Mouse (Mus musculus) intestine, embryonic 16.5 days (tissue): ENCODE results near the gene Ccdc62. TPM values are rescaled to one million over a fixed set of nuclear protein-coding genes. Genes with fewer than 3 reads are reported as not detected.

Experiments
- ATAC-seq: fragments of 200-750 bp; cut with Nextera tagmentation; 2 replicates; pipeline ENCODE4 v1.8.0; 2017; ENCODE audit warnings: moderate TSS enrichment, moderate library complexity
- H3K27ac ChIP-seq: fragments of 300-500 bp; sonication (generic); 2 replicates; pipeline ENCODE4 v1.5.1; 2014; ENCODE audit warnings: mild to moderate bottlenecking, low read length
- H3K27me3 ChIP-seq: fragments of 300-500 bp; sonication (generic); replicated peaks from 2 replicates; pipeline ENCODE4 v1.6.1; 2014; ENCODE audit warnings: low read length, control low read depth, mixed read lengths; ENCODE audit not compliant: control insufficient read depth, insufficient read depth
- H3K36me3 ChIP-seq: fragments of 300-500 bp; sonication (generic); 2 replicates; pipeline ENCODE4 v1.6.1; 2014; ENCODE audit warnings: low read length, control low read depth; ENCODE audit not compliant: control insufficient read depth, insufficient read depth
- H3K4me1 ChIP-seq: fragments of 300-500 bp; sonication (generic); 2 replicates; pipeline ENCODE4 v1.6.1; 2014; ENCODE audit warnings: low read length, control low read depth, mixed read lengths; ENCODE audit not compliant: control insufficient read depth, insufficient read depth
- H3K4me2 ChIP-seq: fragments of 300-500 bp; sonication (generic); 2 replicates; pipeline ENCODE4 v1.6.1; 2014; ENCODE audit warnings: low read depth, low read length, control low read depth
- H3K4me3 ChIP-seq: fragments of 300-500 bp; sonication (generic); 2 replicates; pipeline ENCODE4 v1.5.1; 2014; ENCODE audit warnings: mild to moderate bottlenecking, low read length
- H3K9ac ChIP-seq: fragments of 300-500 bp; sonication (generic); 2 replicates; pipeline ENCODE4 v1.6.1; 2014; ENCODE audit warnings: low read depth, low read length
- H3K9me3 ChIP-seq: fragments of 300-500 bp; sonication (generic); 2 replicates; pipeline ENCODE4 v1.6.1; 2016; ENCODE audit warnings: low read length, control low read depth; ENCODE audit not compliant: control insufficient read depth
- WGBS: fragments of 180-500 bp; shearing (Covaris S2); extraction: QIAGEN DNeasy Blood & Tissue Kit; methylation state at CpG from one replicate; pipeline ENCODE4 v1.1.7; 2014; 5-methylcytosine and 5-hydroxymethylcytosine counted together
- polyA plus RNA-seq: library from polyadenylated mRNA; unstranded; fragments of >200 nt; fragmentation: Nextera tagmentation; extraction: Ambion mirVana; gene quantifications from 2 replicates; pipeline ENCODE4 v1.2.1, GENCODE M21; 2015

The Ccdc62 gene
- polyA plus RNA-seq, 1 experiment from 2014 or later, result 5.2 TPM

GRCm38 (mm10) chr5:123897352-123897751 is 33.1 kb upstream of the Ccdc62 start:
- Histone ChIP-seq H3K36me3 (no peaks in the 10 kb centered on the region), H3K9ac (no peak overlapping the region), H3K27me3 (no peaks in the 10 kb centered on the region), H3K4me1 (no peaks in the 10 kb centered on the region), H3K27ac (no peak overlapping the region), H3K9me3 (no peaks in the 10 kb centered on the region), H3K4me3 (no peak overlapping the region), H3K4me2 (no peak overlapping the region)
- no peak for ATAC-seq
- WGBS, result 81% methylated on average over 13 of the region's 13 CpGs

DNA sequence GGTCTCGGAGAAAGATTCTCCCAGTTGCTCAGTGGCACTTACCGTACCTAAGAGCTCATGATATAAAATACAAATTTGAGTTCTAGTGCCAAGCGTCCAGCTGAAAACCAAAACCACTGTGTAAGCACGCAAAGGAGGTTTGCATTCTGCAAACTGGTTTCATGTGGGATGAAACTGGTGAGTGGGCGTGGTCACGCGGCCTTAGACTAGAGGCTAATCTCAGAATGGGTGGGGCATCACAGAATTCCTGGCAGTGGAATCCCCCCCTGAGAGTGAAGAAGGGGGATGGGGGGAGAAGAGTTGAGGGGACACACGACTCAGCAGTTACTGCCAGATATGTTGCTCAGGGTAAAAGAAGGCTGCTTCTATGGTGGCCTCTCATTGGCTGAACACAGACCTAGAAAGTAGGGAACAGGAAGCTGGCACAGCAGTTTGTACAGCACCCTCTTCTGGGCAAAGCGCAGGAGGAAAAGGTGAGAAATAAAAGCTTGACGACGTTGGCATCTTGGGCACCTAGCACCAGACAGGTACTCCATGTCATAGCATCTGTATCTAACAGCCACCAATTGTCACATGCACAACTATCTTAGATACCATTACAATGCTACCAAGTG is 26.3 kb upstream of the Ccdc62 start:
- Histone ChIP-seq H3K36me3 (no peaks in the 10 kb centered on the region), H3K4me3 (no peak overlapping the region), H3K27ac (no peak overlapping the region), H3K4me1 (peaks cover 12% of the 10 kb centered on the region), H3K4me2 (no peak overlapping the region), H3K27me3 (no peaks in the 10 kb centered on the region), H3K9ac (no peak overlapping the region), H3K9me3 (no peaks in the 10 kb centered on the region)
- no peak for ATAC-seq
- WGBS, result 73% methylated on average over 11 of the region's 11 CpGs

DNA sequence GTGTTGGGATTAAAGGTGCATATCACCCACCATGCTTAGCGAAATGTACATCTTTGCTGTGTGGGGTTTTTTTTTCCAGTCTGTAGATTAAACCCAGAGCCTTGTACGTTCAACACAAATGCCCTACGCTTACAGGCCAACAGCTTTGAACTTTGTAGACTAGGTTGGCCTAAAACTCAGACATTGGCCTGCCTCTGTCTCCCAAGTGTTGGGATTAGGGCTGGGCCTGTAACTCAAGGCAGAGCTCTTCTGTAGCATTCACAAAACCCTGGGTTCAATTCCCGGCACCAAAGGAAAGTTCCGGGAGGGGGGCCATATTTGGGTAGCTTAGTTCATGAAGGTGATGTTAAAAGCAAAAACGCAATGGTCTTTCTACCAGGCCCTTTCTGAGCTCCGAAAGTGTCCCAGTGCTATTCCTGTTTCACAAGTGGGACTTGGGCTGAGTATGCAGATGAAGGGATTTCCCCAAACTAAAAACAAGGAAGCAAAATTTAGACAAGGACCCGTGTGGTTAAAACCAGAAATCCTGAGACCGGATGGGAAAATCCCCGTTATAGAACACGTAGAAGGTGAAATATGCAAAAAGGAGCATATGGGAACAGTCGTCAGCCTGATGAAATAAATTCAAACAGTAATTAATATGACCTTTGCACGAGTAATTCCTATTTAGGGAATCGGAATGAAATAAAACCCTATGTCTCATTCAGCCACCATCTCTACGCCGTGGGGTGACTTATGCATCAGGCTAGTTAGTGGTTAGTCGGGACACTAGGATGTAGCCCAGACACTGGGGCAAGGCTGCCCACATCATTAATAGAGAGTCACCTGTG is 24.1 kb upstream of the Ccdc62 start:
- WGBS, result 69% methylated on average over 17 of the region's 17 CpGs
- no peak for ATAC-seq
- Histone ChIP-seq H3K9ac (no peak overlapping the region), H3K9me3 (no peaks in the 10 kb centered on the region), H3K4me1 (peaks cover 12% of the 10 kb centered on the region), H3K27ac (no peak overlapping the region), H3K4me2 (0 out of 2 replicates have a peak overlapping the region, but pooled peaks have one; percentile 2), H3K4me3 (0 out of 2 replicates have a peak overlapping the region, but pooled peaks have one; percentile 15), H3K36me3 (peaks cover 6% of the 10 kb centered on the region), H3K27me3 (no peaks in the 10 kb centered on the region)

- H3K27me3 ChIP-seq, result no peaks in the 10 kb centered on the region
- H3K9me3 ChIP-seq, result no peaks in the 10 kb centered on the region
- H3K36me3 ChIP-seq, result peaks cover 6% of the 10 kb centered on the region
- peak within 1 kb of the TSS; percentile 98 for H3K9ac ChIP-seq
- peak within 1 kb of the TSS; percentile 76 for H3K27ac ChIP-seq
- WGBS, result 0% methylated on average over 59 of the region's 61 CpGs
- peak within 1 kb of the TSS; percentile 95 for H3K4me3 ChIP-seq
- peak; percentile 97 for ATAC-seq
- peaks cover 12% of the 10 kb centered on the region for H3K4me1 ChIP-seq
- peak within 1 kb of the TSS; percentile 77 for H3K4me2 ChIP-seq
Measured at GRCm38 (mm10) chr5:123906976-123907630, 23.4 kb upstream of the Ccdc62 start, which contains the start of gene Denr. Denr (plus strand) TSS chr5:123907175.

DNA sequence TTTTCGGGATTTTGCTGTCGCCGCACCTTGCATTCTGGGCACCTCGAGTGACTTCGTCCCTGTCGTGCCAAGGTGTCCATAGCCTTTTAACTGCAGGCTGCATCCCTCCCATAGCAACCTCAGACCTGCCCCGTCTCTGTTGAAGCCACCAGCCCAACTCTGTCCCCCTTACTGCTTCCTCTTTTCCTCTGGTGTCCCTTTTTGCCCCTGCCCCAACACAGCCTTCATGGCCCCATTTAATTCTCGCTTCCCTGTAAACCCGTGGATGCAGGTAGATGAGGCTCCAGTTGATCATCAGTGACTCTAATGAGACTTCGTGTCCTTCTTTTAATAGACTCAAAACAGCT is 22.9 kb upstream of the Ccdc62 start:
- H3K4me3 ChIP-seq, result peak overlapping the region; percentile 95
- no peak for ATAC-seq

DNA sequence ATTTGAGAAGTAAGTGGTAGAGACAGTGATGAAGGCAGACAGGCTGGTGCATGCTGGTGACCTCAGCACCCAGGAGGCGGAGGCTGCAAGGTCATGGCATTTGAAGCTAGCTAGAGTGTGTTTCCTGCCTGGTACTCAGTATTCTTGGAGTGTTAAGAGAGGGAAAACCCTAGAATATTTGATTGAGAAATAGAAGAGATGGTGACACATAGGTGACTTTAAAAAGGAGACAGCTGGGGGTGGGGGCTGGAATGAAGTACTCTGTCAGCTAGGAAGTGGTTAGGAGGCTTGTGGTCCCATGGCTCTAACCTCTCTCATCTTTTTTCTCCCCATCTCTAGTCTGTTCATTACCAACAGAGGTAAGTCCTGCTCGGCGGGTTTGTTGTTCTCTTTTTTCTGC is 15.6 kb upstream of the Ccdc62 start:
- no peaks in the 10 kb centered on the region for H3K4me1 ChIP-seq
- peaks cover 8% of the 10 kb centered on the region for H3K36me3 ChIP-seq
- H3K4me2 ChIP-seq, result no peak overlapping the region
- WGBS, result 87% methylated on average over 3 of the region's 3 CpGs
- H3K27ac ChIP-seq, result no peak overlapping the region
- no peaks in the 10 kb centered on the region for H3K27me3 ChIP-seq
- H3K9me3 ChIP-seq, result no peaks in the 10 kb centered on the region
- H3K9ac ChIP-seq, result no peak overlapping the region
- H3K4me3 ChIP-seq, result no peak overlapping the region
- ATAC-seq, result no peak

More for the DNA sequence above, 22.9 kb upstream of the Ccdc62 start:
- H3K9ac ChIP-seq, result peak overlapping the region; percentile 98
- H3K27ac ChIP-seq, result peak overlapping the region; percentile 76; the same call in 1 of the 2 replicates
- no peaks in the 10 kb centered on the region for H3K9me3 ChIP-seq
- no peaks in the 10 kb centered on the region for H3K27me3 ChIP-seq
- H3K4me2 ChIP-seq, result peak overlapping the region; percentile 77
- H3K4me1 ChIP-seq, result peaks cover 12% of the 10 kb centered on the region
- WGBS, result 3% methylated on average over 10 of the region's 10 CpGs
- peaks cover 6% of the 10 kb centered on the region for H3K36me3 ChIP-seq

GRCm38 (mm10) chr5:123922112-123922511 is 8.4 kb upstream of the Ccdc62 start:
- Histone ChIP-seq H3K36me3 (peaks cover 7% of the 10 kb centered on the region), H3K4me3 (no peak overlapping the region), H3K9ac (no peak overlapping the region), H3K27ac (no peak overlapping the region), H3K27me3 (no peaks in the 10 kb centered on the region), H3K9me3 (no peaks in the 10 kb centered on the region), H3K4me2 (no peak overlapping the region), H3K4me1 (no peaks in the 10 kb centered on the region)
- ATAC-seq, result no peak
- 91% methylated on average over 6 of the region's 6 CpGs for WGBS

- Histone ChIP-seq H3K9me3 (no peaks in the 10 kb centered on the region), H3K27ac (no peak within 1 kb of the TSS), H3K4me2 (no peak within 1 kb of the TSS), H3K4me3 (no peak within 1 kb of the TSS), H3K36me3 (peaks cover 15% of the 10 kb centered on the region), H3K27me3 (no peaks in the 10 kb centered on the region), H3K4me1 (peaks cover 2% of the 10 kb centered on the region; the same call in 1 of the 2 replicates), H3K9ac (no peak within 1 kb of the TSS)
- WGBS, result 94% methylated on average over 9 of the region's 9 CpGs
- ATAC-seq, result no peak
Measured at GRCm38 (mm10) chr5:123927118-123927517, 3.4 kb upstream of the Ccdc62 start, which contains the start of gene Gm43518. Gm43518 (plus strand) TSS chr5:123927418.

DNA sequence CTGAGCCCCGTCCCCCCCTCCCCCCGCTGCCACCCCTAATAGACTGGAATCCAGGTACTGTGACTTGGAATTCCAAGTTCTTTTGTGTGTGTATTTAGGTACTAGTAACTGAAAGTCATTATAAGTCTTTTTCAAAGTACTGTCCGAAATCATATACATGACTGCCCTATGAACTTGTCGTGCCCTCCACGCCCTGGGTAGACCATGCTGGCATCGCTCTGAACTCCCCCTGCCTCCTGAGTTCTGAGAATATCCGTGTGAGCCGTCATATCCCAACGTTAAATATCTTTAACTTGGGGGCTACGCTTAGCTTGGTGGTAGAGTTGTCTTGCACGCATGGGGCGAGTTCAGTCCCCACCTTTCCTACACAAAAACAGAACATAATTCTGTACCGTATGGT is 652 bp downstream of the Ccdc62 start:
- no peaks in the 10 kb centered on the region for H3K9me3 ChIP-seq
- H3K4me3 ChIP-seq, result peak overlapping the region; percentile 76
- H3K27me3 ChIP-seq, result no peaks in the 10 kb centered on the region
- H3K9ac ChIP-seq, result peak overlapping the region; percentile 99
- peaks cover 8% of the 10 kb centered on the region for H3K36me3 ChIP-seq
- ATAC-seq, result no peak
- H3K4me2 ChIP-seq, result peak overlapping the region; percentile 87
- WGBS, result 48% methylated on average over 13 of the region's 13 CpGs
- peaks cover 2% of the 10 kb centered on the region; the same call in 1 of the 2 replicates for H3K4me1 ChIP-seq
- H3K27ac ChIP-seq, result peak overlapping the region; percentile 83
